Mouse (Mus musculus): ENCODE measurements around the gene Uap1.
"Not testable (repeated sequence)": the region's sequence is repeated elsewhere in the genome, so short reads cannot be mapped to it uniquely, and the experiment has no call there.

Uap1 gene

GRCm38 (mm10) chr1:170112261-170112660 is 62.5 kb downstream of the Uap1 start:
- no peak for DNase-seq (ENCODE audit: low read depth)

- DNase-seq (ENCODE audit: low read depth), result no peak
Observed at GRCm38 (mm10) chr1:170111651-170112226, 63.0 kb downstream of the Uap1 start.

GRCm38 (mm10) chr1:170110516-170111332 is 64.0 kb downstream of the Uap1 start, which contains the start of gene Ddr2:
Ddr2 (minus strand) TSS chr1:170110762.
- peak; percentile 72 for DNase-seq (ENCODE audit: low read depth)

GRCm38 (mm10) chr1:170109776-170110515 is 64.8 kb downstream of the Uap1 start:
- DNase-seq (ENCODE audit: low read depth), result peak; percentile 17

DNA sequence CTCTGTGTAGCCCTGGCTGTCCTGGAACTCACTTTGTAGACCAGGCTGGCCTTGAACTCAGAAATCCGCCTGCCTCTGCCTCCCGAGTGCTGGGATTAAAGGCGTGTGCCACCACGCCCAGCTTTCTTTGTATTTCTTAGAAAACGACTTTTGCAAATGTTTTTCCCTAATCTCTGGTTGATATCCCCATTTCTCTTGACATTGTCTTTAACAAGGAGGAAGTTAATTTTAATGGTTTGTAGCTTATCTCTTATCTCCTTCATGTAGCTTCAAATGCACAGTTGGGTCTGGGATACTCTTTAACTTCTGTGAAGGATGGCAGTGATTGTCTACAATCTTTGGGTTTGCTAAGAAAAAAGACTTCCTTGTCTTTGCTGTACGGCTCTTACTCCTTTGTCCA is 71.9 kb downstream of the Uap1 start:
- DNase-seq (ENCODE audit: low read depth), result not testable (repeated sequence)

Data from fibroblast of lung, adult 2 months (primary cell).